Mouse (Mus musculus) lung, postnatal 0 days (tissue): ENCODE data around the gene Mia.

Experiments
- CTCF ChIP-seq: IDR thresholded peaks from 2 replicates; pipeline ENCODE4 v1.5.1; 2016; ENCODE audit warnings: antibody characterized with exemption, mild to moderate bottlenecking
- EP300 ChIP-seq: IDR thresholded peaks from 2 replicates; pipeline ENCODE4 v1.6.1; 2016; ENCODE audit warnings: antibody characterized with exemption, mild to moderate bottlenecking, control low read depth

- TF ChIP-seq CTCF (no peak), EP300 (no peak)
These were observed 31.7 kb upstream of the Mia start for GRCm38 (mm10) chr7:27212626-27213025.
